Mouse (Mus musculus): Measurements from ENCODE around the gene Fbxo42.

The Fbxo42 gene

DNA sequence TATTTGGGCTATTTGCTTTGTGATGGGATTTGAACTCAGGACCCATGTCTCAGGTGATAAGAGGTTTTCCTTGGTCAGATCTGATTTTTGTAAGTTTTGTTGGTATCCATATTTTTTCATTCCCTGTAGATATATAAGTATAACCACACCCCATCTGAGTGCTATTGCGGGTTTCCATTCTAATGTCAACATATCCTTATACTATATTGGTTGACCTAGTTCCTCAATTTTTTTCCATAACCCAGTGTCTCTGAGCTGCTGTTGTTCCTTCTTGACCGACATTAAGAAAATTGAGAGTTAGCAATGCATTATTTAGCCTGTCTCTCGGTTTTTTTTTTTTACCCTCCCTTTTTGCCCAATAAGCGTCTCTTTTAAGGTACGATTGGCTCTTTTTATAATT is 75.0 kb downstream of the Fbxo42 start:
- no peak for DNase-seq

DNA sequence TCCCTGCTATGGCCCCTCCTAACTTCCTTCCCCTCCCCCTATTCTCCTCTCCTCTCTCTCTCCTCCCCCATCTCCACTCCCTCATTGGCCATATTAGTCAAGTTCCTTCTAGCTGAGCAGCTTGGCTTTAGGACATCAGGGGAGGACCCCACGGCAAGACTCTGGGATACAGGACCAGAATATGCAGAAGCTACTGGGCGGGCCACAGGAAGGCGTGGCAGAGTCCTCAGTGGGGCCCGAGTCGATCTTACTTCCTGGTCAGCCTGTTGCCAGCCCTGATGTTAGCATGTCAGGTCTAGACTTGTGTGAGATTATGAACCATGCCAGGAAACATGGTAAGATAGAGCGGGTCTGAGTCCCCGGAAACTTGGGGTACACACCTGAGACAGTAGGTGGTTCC is 81.0 kb downstream of the Fbxo42 start:
- no peak for DNase-seq

DNA sequence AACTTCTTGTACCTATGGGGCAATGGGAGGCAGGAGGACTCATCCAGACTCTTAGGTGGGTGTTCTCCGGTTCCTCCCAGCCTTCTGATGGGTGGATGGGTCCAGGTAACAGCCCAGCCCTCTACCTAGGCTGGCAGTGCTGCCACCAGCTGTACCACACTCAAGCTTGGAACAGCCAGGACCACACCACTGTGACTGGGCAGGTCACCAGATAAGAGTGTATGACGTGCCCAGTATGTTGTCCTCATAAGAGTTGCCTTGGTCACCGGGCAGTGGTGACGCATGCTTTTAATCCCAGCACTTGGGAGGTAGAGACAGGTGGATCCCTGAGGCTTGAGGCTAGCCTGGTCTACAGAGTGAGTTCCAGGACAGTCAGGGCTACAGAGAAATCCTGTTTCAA is 85.5 kb downstream of the Fbxo42 start:
- DNase-seq = no peak

DNA sequence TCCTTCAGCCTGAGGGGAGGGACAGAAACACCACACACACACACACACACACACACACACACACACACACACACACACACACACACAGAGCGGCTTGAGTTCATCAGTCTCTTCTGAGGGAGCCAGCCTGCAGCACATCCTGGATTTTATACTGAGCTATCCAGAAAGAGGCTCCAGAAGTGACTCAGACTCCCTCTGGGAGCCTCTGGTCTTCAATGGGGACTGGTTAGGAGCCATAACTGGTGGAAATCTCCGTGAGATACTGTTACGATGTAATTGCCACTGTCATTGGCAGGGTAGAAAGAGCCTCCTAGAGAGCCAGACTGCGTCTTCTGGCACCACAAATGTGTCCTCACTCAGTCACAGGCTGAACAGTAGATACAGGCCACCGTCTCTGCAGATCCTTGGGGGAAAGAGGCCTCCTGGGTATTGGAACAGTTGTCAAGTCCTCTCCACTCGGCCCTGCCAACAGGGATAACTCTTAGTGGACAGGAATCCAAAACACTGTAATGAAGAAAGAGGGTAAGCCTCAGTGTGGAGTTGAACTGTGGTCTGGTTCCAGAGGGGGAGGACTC is 87.9 kb downstream of the Fbxo42 start:
- no peak for DNase-seq

DNA sequence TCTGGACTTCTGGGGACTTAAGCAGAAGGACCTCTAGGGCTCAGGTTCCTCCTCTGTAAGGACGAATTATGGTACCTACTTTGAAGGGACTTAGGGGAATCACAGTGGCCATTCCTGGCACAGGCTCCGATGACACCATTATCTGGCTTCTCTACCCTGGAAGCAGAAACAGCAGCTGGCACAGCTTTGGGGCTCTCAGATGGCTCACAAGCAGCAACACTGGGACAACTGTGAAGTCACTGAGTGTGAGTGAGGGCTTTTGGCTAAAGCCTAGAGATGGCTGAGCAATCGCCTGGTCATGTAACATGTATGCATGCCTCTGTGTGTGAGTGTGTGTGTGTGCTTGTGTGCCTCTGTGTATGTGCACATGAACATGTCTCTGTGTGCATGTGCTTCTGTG is 89.1 kb downstream of the Fbxo42 start:
- no peak for DNase-seq

DNA sequence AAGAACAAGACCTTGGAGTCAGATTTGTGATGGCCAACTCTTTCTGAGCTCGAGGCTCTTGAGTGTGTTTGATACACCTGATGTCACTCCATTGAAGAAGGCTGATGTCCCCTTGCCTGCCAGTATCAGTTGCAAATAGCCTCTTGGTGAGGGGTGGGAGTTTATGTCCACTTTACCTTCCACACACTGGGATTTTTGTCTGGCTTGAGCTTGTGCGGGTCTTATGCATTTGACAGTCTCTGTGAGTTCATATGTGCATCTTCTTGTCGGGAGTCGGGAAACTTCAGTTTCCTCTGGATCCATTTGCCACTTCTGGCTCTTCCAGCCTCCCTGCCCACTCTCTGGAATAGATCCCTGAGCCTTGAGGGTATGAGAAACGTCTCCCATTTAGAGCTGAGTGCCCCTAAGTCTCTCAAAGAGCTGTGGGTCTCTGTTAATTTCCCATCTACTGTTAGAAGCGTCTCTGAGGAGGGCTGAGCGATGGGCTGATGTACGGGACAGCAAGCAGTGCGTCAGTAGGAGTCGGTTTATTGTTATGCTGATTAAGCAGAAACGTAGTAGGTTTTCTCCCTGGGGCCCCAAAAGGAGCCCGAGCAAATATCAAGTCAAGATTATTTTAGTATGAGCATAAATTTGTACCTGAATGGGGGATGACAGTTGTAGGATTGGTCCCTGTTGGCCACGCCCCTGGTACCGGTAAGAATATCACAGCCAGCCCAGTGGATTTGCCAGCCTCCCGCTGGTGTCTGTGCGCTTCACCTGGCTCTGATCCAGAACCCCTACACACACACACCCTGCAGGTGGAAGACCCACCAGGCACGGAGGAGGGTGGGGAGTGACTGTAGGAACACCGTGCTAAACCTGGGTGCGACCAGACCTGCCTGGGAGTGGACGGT is 91.0 kb downstream of the Fbxo42 start:
- DNase-seq = no peak

DNA sequence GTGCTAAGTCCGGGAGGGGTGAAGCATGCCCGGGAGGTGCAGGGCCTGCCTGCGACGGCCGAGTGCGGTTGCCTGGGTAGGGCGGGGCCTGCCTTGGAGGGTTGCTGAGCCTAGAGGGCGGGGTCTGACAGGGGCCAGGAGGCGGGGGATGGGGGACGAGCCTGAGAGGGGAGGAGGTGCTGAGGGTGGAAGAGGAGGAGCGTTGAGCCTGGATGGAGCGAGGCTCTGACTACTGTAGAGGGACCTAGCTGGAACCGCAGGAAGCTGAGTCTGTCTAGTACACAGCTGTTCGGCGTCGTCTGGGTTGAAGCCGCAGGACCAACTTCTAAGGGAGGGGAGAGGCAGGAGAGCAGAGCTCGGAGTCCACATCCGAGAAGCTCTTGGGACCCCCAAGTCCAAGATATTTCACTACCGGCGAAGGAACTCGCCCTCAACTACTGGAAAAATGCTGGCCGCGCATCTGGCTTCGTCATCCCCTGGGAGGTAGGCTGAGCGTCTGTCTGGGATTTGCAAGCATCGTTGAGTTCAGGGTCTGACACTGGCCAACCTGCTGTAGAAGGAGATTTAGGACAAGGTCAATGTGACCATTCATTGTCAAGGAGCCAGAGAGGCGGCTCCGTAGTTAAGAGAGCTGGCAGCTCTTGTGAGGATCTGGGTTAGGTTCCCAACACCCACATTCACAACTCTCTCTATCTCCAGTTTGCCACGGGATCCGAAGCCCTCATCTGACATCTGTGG is 91.8 kb downstream of the Fbxo42 start, which contains the start of gene Arhgef19:
Gene Arhgef19 (plus strand): TSS at position 112 of the 738 bp plus-strand sequence.
- DNase-seq = peak in 1 of 2 experiments; percentile 49

DNA sequence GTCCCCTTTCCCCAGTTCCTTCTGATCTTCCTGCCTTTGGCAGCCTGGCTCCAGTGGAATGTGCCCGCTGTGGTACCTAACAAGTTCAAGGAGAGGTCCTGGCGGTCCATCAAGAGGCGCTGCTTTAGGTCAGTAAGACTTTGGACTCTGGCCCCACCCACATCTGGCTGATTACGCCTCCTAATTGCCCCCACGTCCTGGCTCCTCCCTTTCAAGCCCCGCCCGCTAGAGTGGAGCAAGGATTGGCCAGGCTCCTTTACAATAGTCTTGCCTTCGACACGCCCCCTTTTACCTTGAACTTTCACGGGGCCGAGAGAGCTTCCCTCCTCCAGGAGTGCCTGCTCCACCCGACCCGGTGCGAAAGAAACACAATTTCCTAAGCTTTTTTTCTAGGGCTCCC is 92.9 kb downstream of the Fbxo42 start:
- no peak for DNase-seq

DNA sequence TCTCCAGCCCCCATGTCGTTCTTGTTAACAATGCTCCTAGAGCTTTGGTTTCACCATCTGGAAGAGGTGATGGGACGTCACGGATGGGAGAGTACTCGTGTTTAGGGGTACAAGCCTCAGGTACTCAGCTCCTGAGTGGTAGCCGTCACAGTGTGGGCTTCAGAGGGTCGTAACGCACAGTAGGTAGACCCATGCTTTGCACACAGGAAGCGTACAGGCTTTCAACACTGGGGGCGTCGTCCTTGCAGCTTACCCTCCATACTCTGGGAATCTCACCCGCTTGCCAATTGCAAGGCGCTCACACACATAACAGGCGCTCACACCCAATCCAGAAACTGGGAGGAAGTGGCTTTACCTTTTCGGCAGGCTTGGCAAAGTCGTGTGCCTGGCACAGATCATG is 94.1 kb downstream of the Fbxo42 start:
- DNase-seq = no peak

DNA sequence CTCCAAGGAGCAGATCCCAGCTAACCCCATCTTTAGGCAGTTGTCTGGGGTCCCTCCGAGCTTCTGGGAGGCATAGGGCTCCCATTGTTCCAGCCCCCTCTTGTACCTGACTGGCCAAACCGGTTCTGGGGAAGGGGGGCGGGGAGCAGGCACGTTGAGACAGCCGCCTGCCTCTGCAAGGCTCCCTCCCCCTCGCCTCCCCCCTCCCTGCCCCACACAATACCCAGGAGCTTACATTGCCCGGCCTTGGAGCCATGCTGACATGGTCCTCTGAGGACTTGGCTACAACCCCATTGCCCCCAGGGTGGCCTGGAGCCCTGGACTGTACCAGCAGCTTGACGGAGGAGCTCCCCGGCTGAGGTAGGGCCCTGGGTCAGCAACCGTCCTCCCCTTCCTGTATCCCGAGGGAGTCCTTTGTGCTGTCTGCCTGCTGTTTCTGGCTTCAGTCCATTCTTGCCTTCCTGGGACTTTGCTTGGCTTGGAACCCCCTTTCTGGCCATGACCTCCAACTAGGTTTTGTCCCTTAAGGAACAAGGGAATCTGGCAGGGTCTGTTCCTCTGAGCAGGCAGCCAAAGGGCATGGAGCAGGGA is 95.0 kb downstream of the Fbxo42 start:
- no peak for DNase-seq

DNA sequence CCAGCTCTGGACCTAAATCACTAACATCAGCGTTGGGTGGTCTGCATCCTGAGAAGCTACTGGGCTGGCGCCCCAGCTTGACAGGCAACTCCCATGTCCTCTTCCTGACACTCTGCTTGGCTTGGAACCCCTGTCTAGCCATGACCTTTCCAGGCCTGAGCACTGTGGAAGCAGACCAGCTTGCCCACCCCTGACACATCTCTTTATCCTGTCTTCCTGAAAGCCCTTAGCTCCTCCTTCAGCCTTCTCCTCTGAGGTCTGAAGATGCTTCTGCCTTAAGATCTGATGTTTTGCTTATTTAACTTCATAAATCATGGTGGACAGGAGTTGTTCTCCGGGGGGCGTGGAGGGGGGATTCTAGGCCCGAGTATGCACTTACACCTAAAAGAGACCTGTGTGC is 95.9 kb downstream of the Fbxo42 start:
- DNase-seq = no peak

DNA sequence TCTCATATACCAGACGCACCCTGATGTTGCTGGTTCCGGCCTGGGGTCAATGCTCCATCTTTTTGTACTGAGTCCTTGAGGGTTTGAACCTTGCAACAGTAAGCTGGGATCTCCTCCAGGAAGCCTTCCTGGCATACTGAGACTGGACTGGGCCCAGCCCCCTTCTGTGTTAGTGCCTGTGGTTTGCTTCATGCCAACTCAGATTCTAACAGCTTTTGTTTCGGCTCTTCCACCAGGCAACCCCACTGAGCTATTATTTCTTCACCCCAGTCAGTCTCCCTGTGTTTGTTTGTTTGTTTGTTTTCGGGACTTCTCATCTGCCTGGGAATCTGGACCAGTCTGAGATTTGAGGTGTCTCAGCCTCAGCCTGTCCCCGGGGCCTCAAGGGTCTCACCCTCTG is 96.7 kb downstream of the Fbxo42 start:
- DNase-seq = no peak

DNA sequence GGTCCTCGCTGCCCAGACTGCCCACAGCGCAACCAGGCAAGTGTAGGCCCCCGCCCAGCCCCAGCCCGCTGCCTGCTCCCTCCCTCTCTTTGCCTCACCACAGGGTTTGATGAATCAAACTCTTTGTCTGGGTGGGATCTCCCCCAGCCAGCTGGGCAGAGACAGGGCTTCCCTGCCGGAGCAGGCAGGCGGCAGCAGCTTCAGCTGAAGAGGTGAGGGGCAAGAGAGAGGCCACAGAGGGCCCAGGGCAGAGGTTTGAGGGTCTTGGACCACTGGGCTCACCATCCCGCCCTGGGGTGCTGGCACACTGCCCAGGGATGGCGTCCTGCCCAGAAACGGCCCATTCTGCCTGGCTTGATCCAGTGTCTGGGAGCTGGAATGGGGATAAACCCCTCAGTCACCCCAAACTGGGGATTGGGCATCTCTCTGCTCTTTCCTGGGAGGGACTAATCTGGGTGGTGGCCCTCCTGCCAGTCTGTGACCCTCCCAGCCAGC is 97.3 kb downstream of the Fbxo42 start:
- peak; percentile 49 to 54 for DNase-seq

DNA sequence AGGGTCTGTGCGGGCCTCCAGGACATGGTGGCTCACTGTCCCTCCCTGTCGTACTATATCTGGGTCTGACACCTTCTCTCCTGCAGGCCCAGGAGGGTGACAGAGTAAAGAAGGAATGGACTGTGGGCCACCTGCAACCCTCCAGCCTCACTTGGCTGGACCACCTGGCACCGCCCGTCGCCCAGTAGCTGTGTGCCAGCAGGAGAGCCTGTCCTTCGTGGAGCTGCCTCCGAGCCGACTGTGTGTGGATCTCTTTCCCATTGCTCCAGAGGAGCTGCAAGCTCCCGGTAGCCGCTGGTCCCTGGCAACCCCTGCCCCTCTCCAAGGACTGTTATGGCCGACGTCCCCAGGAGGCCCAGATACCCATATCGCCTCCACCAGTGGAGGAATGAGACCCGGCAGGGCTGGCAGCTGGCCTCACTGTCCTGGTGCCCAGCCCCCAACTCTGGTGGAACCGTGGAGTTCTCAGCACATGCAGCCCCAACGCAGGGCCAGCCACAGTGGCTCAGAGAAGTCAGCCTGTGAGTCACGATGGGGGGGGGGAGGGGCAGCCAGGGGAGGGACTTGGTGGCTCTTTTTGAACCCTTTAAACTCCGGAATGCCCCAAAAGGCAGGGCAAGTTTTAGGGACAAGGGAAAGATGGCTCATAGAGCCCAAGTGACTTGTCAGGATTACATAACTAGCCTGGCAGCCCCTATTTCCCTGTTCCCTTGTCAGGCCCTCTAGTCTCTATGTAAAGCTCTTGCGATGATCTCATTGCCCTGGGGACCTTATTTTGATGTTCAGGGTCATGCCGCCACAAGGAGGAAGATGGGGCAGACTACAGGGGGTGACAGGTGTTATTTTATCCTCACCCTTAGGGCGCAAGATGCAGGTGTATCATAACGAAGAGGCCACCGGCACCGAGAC is 98.6 kb downstream of the Fbxo42 start:
- DNase-seq = no peak

DNA sequence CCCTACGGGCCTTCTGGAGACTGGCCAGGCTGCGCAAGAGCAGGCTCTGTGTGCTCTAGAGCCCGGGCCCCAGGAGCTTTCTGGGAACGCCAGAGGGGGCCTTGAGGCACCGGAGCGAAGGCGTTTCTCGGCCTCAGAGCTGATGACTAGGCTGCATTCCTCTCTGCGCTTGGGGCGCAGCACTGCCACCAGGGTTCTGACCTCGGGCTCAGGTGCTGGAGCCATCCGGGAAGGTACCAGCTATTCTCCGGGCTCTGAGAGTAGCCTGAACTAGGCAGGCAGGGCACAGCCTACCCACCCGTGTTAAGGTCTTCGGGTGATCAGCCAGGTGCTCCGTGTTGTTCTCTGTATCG is 99.3 kb downstream of the Fbxo42 start:
- no peak for DNase-seq

DNA sequence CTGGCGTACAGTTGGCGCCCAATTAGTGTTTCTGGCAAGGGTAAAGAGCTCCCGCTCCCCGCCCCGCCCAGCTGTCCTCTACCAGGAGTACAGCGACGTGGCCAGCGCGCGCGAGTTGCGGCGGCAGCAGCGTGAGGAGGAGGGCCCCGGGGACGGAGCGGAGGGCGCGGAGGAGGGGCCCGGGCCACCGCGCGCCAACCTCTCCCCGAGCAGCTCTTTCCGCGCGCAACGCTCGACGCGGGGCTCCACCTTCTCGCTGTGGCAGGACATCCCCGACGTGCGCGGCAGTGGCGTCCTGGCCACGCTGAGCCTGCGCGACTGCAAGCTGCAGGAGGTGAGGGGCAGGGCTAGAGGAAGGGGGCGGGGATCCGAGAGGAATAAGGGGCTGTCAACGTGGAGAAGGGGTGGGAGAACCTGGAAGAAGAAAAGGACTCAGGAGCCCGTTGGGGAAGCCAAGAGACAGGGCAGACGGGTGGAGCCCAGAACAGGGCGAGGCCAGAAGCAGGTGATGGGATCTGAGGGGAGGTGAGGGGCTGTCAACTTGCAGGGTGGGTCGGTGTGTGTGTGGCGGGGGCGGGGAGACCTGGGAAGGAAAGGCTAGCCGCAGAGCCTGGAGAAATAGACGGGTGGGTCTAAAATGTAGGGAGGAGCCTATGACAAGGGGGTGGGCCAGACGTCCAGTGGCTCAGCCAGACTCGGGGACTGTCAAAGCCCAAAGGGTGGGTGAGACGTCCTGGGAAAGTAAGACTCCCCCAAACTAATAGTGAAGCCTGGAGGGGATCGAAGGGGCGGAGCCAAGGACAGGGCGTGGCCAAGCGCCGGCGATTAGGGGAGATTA is 100.3 kb downstream of the Fbxo42 start:
- DNase-seq = no peak

DNA sequence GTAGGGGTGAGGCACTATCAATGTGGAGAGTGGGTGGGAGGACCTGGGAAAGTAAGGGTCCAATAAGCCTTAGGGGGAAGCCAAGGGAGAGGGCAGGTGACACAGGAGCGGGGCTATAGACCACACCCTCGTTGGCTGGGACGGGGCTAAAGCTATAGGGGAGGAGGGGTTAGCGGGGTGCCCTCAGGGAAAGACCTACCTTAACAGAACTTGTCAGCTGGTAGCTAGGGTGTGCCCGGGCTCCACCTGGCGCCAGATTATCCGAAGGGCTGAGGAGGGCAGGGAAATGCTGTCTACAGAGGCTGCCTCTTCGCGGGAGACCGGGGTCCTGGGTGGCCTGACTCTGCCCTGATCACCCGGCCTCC is 100.9 kb downstream of the Fbxo42 start:
- DNase-seq = no peak

DNA sequence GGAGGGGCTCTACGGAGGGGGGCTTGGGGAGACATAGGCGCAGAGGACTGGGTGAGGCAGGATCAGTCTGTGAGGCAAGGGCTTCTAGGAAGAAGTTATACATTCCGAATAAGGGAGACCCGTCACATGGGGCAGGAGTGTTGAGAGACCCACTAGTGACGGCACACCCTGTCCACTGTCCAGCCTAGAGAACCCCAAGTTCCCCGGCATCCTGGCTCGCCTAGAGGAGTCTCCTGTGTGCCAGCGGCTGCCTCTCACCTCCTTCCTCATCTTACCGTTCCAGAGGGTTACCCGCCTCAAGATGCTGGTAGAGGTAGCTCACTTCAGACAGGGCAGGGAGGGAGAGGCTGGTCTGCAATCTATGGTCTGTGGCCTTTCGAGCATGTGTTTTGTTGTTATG is 101.7 kb downstream of the Fbxo42 start:
- no peak for DNase-seq

DNA sequence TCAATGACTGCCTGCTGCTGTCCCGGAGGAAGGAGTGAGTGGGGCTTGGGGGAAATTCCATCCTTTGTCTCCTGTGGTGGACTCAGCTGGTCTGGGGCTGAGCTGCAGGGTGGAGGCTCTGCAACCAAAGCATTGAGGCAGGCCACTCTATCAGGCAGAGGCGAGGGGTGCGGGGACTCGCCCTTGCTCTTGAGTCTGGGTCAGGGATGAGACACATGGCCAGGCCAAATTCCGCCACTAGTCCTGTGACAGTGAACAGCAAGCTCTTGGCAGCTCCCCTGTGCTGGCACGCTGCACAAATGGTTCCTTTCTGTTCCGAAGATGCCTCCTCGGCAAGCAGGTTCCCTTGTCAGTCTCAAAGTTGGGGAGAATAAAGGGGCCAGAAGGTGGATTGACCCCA is 103.4 kb downstream of the Fbxo42 start:
- peak; percentile 39 to 51 for DNase-seq

DNA sequence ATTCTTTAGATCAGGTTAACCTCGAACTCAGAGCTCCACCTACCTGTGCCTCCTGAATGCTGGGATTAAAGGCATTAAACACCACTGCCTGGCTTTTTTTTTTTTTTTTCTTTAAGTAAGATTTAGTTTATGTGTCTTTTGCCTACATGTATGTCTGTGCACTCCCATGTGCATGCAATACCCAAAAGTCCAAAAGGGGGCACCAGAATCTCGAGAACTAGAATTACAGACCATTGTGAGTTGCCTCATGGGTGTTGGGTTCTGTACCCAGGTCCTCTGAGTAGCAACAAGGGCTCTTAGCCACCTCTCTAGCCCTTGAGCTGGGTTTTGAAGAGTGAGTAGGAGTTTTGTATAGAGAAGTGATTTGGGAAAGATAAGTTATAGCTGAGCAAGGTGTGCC is 104.9 kb downstream of the Fbxo42 start:
- DNase-seq = no peak
